Mouse (Mus musculus) embryonic facial prominence, embryonic 14.5 days (tissue): ENCODE measurements around the gene Nup50. TPM values are rescaled to one million over a fixed set of nuclear protein-coding genes. Genes with fewer than 3 reads are reported as not detected.

Experiments
- ATAC-seq: fragments of 200-750 bp; cut with Nextera tagmentation; 2 replicates; pipeline ENCODE4 v1.8.0; 2017; ENCODE audit warnings: low read depth, moderate number of reproducible peaks, moderate TSS enrichment
- DNase-seq: peaks from one replicate; pipeline ENCODE4 v3.0.0-alpha.2; 2015; ENCODE audit warnings: low spot score
- H3K27ac ChIP-seq: fragments of 300-500 bp; sonication (generic); replicated peaks from 2 replicates; pipeline ENCODE4 v1.5.1; 2014; ENCODE audit warnings: low read depth, mild to moderate bottlenecking, low read length, moderate library complexity
- H3K27me3 ChIP-seq: fragments of 300-500 bp; sonication (generic); replicated peaks from 2 replicates; pipeline ENCODE4 v1.6.1; 2014; ENCODE audit warnings: low read length; ENCODE audit not compliant: control insufficient read depth, insufficient read depth
- H3K36me3 ChIP-seq: fragments of 300-500 bp; sonication (generic); 2 replicates; pipeline ENCODE4 v1.6.1; 2014; ENCODE audit warnings: low read length, mixed read lengths; ENCODE audit not compliant: control insufficient read depth, insufficient read depth
- H3K4me1 ChIP-seq: fragments of 300-500 bp; sonication (generic); 2 replicates; pipeline ENCODE4 v1.6.1; 2014; ENCODE audit warnings: antibody characterized with exemption, low read length; ENCODE audit not compliant: control insufficient read depth, insufficient read depth
- H3K4me2 ChIP-seq: fragments of 300-500 bp; sonication (generic); 2 replicates; pipeline ENCODE4 v1.6.1; 2014; ENCODE audit warnings: low read depth, mild to moderate bottlenecking, low read length, moderate library complexity, mixed read lengths
- H3K4me3 ChIP-seq: fragments of 300-500 bp; sonication (generic); 2 replicates; pipeline ENCODE4 v1.5.1; 2014; ENCODE audit warnings: low read depth, mild to moderate bottlenecking, low read length
- H3K9ac ChIP-seq: fragments of 300-500 bp; sonication (generic); 2 replicates; pipeline ENCODE4 v1.6.1; 2014; ENCODE audit warnings: low read depth, mild to moderate bottlenecking, low read length, moderate library complexity, mixed read lengths
- H3K9me3 ChIP-seq: fragments of 300-500 bp; sonication (generic); 2 replicates; pipeline ENCODE4 v1.6.1; 2016; ENCODE audit warnings: low read length; ENCODE audit not compliant: control insufficient read depth
- WGBS: fragments of 180-500 bp; shearing (Covaris S2); extraction: QIAGEN DNeasy Blood & Tissue Kit; methylation state at CpG from one replicate; pipeline ENCODE4 v1.1.7; 2014; 5-methylcytosine and 5-hydroxymethylcytosine counted together
- polyA plus RNA-seq: library from polyadenylated mRNA; unstranded; fragments of >200 nt; fragmentation: Nextera tagmentation; extraction: Ambion mirVana; gene quantifications from 2 replicates; pipeline ENCODE4 v1.2.1, GENCODE M21; 2014

The Nup50 gene
- polyA plus RNA-seq, 1 experiment from 2014 or later = 27.4 TPM

DNA sequence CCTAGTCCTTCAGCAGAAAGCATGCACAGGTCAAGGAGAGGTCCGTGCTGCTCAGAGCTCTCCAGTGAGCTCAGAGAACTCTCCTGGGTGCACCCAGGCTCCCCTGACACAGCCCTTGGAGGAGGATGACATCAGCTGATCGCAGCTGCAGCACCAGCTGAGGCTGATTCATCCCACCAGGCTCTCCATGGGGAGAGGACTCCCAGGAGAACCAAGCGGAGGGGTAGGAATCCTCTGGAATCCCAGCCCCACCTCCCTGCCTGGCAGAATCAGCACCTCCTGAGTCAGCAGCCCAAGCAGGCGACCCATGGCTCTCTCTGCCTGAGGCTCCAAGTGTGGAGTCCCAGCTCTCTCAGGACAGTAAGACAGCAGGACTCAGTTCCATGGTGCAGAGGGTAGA lies 52.5 kb downstream of the Nup50 start:
- WGBS = 20% methylated on average over 4 of the region's 4 CpGs
- peak; percentile 38 for DNase-seq
- H3K9me3 ChIP-seq = no peaks in the 10 kb centered on the region
- no peaks in the 10 kb centered on the region for H3K4me1 ChIP-seq
- ATAC-seq = 0 out of 2 replicates have a peak, but pooled peaks have one; percentile 27
- H3K36me3 ChIP-seq = no peaks in the 10 kb centered on the region
- H3K27me3 ChIP-seq = no peaks in the 10 kb centered on the region
- peak overlapping the region; percentile 16; the same call in 1 of the 2 replicates for H3K9ac ChIP-seq
- no peak overlapping the region for H3K4me2 ChIP-seq
- no peak overlapping the region for H3K4me3 ChIP-seq
- H3K27ac ChIP-seq = no peak overlapping the region

DNA sequence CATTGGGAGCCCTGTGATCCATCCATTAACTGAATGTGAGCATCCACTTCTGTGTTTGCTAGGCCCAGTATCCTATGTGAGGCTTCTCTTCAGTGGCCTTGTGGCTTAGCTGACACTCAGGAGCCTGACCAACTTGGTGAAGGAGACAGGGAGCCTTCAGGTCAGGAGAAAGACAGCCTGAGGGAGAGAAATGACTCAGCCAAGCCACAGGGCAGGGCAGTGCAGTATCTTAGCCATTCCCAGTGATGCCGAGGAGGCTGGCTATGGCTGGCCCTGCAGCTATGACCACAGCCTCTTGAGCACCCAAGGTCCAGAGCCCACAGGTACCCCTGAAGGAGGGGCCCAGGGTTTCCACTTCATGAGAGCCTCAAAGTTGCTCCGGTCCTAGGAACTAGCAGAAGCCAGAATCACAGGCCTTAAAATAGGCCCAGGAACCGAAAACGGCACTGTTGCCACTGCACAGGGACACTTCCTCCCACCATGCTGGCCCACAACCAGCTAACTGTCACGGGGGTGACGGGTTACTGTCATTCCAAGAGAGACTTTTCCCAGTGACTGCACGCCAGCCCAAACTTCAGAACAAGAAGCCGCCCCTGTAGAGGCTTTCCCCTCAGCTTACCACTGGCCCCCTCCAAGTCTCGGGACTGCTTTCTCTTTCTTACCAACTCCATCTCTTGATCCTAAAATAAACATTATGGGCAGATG lies 58.5 kb downstream of the Nup50 start:
- ATAC-seq (no peak), DNase-seq (no peak)
- Histone ChIP-seq H3K9ac (no peak overlapping the region), H3K27ac (no peak overlapping the region), H3K36me3 (no peaks in the 10 kb centered on the region), H3K27me3 (no peaks in the 10 kb centered on the region), H3K4me2 (no peak overlapping the region), H3K4me1 (no peaks in the 10 kb centered on the region), H3K4me3 (no peak overlapping the region), H3K9me3 (no peaks in the 10 kb centered on the region)
- 78% methylated on average over 9 of the region's 9 CpGs for WGBS

DNA sequence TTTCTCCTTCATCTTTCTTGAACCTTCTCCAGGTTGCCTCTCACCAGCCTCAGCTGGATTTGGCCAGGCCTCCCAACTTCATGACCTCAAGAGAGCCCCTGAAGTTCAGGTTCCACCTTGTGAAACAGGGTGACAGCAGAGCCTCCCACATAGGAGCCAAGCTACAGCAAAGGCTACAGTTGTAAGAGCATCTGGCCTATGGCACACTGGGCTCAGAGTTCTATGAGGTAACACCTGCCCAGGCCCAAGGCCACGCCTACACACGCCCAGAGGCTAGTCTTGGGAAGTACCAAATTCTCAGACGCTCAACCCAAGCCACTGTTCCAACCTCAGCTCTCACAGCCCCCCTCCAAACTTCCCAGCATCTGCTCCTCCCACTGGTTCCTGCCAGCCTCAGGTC lies 59.7 kb downstream of the Nup50 start:
- Histone ChIP-seq H3K4me2 (no peak overlapping the region), H3K9ac (no peak overlapping the region), H3K9me3 (no peaks in the 10 kb centered on the region), H3K4me3 (no peak overlapping the region), H3K36me3 (no peaks in the 10 kb centered on the region), H3K27ac (no peak overlapping the region), H3K4me1 (no peaks in the 10 kb centered on the region), H3K27me3 (no peaks in the 10 kb centered on the region)
- no peak for DNase-seq
- WGBS = 79% methylated on average over 3 of the region's 3 CpGs
- ATAC-seq = no peak

- Histone ChIP-seq H3K4me2 (no peak overlapping the region), H3K27ac (no peak overlapping the region), H3K9ac (no peak overlapping the region), H3K36me3 (no peaks in the 10 kb centered on the region), H3K4me1 (peaks cover 5% of the 10 kb centered on the region; the same call in 1 of the 2 replicates), H3K4me3 (no peak overlapping the region), H3K9me3 (no peaks in the 10 kb centered on the region), H3K27me3 (no peaks in the 10 kb centered on the region)
- ATAC-seq = no peak
- DNase-seq = no peak
- WGBS = 89% methylated on average over 7 of the region's 7 CpGs
Observed at GRCm38 (mm10) chr15:84983721-84984120, 60.5 kb downstream of the Nup50 start.

- Histone ChIP-seq H3K9ac (no peak overlapping the region), H3K27ac (no peak overlapping the region), H3K9me3 (no peaks in the 10 kb centered on the region), H3K4me2 (no peak overlapping the region), H3K36me3 (no peaks in the 10 kb centered on the region), H3K4me3 (no peak overlapping the region), H3K4me1 (peaks cover 5% of the 10 kb centered on the region; the same call in 1 of the 2 replicates), H3K27me3 (no peaks in the 10 kb centered on the region)
- no peak for ATAC-seq
- no peak for DNase-seq
- WGBS = 87% methylated on average over 12 of the region's 12 CpGs
Observed at GRCm38 (mm10) chr15:84985516-84986160, 62.4 kb downstream of the Nup50 start.

GRCm38 (mm10) chr15:84986171-84987019 lies 63.2 kb downstream of the Nup50 start:
- Histone ChIP-seq H3K9ac (peak overlapping the region; percentile 87), H3K4me1 (peaks cover 5% of the 10 kb centered on the region; the same call in 1 of the 2 replicates), H3K27ac (no peak overlapping the region), H3K9me3 (no peaks in the 10 kb centered on the region), H3K27me3 (no peaks in the 10 kb centered on the region), H3K36me3 (no peaks in the 10 kb centered on the region), H3K4me3 (peak overlapping the region; percentile 85), H3K4me2 (peak overlapping the region; percentile 76)
- WGBS = 68% methylated on average over 4 of the region's 4 CpGs
- no peak for ATAC-seq
- no peak for DNase-seq

GRCm38 (mm10) chr15:84987020-84987815 lies 64.0 kb downstream of the Nup50 start:
- Histone ChIP-seq H3K36me3 (no peaks in the 10 kb centered on the region), H3K4me3 (peak overlapping the region; percentile 85), H3K9ac (peak overlapping the region; percentile 87), H3K9me3 (no peaks in the 10 kb centered on the region), H3K27ac (peak overlapping the region; percentile 72), H3K27me3 (no peaks in the 10 kb centered on the region), H3K4me1 (peaks cover 5% of the 10 kb centered on the region; the same call in 1 of the 2 replicates), H3K4me2 (peak overlapping the region; percentile 76)
- DNase-seq (no peak), ATAC-seq (peak; percentile 51)
- under 1% methylated on average over 21 of the region's 53 CpGs for WGBS
